Mouse (Mus musculus) natural killer cell, adult 2 months (primary cell): ENCODE data around the gene Grap.
A peak's percentile ranks its signal among the peaks of the same experiment; 100 is the strongest.

Source experiments
- DNase-seq, 2 experiments: peaks; one replicate each; pipeline ENCODE4 v3.0.0; 2022; ENCODE audit warnings: low spot score in 2 of 2

Grap gene

DNA sequence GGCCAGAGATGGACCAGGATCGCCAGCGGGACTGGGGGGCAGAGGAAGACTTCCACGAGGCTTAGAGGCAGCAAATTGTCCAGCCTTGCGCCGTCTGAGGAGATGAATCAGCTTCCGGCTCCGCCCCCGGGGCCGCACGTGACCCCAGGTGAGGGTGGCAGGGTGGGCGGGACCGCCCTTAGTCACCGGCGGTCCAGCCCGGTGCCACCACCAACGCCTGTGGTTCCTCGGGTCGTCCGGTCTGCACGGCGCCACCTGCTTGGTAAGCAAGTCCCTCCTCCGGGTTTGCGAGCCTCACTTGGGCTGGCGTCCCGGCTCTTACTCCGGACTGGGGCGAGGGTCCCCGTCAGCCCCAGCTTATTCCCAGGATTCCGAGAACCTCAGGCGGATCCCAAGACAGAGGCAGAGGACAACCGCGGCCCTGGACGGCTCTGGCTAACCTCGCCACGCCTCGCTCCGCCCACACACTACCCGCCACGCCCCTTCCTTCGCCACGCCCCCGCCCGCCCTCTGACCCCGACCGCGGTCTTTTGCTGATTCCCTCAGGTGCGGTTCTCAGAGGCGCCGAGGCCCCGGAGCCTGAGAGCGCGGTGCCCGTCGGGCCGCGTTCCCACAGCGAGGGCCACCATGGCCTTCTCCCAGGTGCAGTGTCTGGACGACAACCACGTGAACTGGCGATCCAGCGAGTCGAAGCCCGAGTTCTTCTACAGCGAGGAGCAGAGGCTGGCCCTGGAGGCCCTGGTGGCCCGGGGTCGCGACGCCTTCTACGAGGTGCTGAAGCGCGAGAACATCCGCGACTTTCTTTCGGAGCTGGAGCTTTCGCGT, 31.1 kb downstream of the Grap start, which contains the start of gene Fam83g:
Gene Fam83g, plus strand, starts transcription at position 185 of the 825 bp plus-strand sequence.
- peak; percentile 82 to 87 for DNase-seq

DNA sequence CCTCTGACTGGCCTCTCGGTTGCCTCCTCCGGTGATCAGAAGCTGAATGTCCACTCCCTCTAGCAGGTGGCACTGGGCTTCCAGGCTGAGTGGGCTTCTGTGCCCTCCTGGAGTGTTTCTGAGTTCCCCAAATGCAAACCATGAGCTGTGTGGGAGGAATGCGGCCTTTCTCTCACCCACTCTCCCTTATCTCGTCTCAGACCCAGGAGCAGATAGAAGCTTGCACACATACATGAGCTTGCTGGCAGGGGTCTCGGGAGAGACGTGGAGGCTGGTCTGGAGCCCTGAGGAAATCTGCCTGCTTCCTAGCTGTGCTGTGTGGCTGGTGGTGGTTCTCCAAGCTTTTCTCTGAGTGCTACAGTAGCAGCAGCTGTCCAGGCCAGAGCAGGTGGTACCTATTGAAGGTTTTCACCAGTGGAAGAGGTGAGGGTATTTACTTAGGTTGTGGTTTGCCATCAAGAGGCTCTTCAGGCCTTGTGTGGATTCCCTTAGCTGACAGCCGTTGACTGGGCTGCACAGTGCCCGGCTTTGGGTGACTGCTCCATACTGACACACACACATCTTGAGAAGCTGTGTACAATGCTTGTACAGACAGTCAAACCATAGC, 32.2 kb downstream of the Grap start:
- no peak for DNase-seq

- DNase-seq: no peak
Observed at GRCm38 (mm10) chr11:61686141-61686540, 33.1 kb downstream of the Grap start.

GRCm38 (mm10) chr11:61686906-61687453, 33.9 kb downstream of the Grap start:
- no peak for DNase-seq

DNA sequence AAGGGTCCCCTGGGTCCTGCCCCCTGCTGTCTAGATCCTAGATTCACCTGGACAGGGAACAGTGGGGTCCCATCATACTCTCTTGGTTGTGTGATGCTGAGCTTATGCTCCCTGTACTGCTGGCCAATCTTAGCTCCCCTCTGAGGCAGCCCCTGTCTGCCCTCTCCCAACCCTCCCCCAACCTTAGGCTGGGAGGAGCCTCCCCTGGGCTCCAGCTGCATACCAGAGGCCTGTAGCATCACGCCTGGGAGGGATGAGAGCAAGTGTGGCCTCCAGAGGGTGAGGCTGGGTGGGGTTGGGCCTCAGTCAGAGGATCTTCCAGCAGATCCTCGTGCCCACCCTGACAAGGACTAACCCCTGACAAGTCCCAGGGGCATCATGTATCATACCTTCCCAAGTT, 34.5 kb downstream of the Grap start:
- no peak for DNase-seq

DNA sequence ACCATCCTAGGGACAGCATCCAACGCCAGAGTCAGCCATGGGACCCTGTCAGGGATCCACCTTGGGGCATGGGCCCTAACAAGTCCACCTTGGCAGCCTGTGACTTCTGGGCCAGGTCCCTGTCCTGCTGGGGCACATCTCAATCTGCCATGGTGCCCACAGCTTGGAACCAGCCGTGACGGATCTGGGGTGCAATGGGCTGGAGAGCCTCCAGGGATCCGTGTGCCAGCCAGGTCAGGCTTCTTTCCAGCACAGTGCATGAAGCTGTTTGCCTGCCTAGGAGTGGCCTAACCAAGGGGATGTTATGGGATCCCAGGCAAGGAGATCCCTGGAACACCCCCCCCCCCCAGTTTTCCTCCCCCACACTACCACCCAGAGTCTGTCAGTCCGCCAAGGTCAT, 39.9 kb downstream of the Grap start:
- no peak for DNase-seq

- DNase-seq: no peak
Observed at GRCm38 (mm10) chr11:61698852-61699251, 45.8 kb downstream of the Grap start.

GRCm38 (mm10) chr11:61699460-61699859, 46.4 kb downstream of the Grap start:
- no peak for DNase-seq

- no peak for DNase-seq
Observed at GRCm38 (mm10) chr11:61699933-61700332, 46.9 kb downstream of the Grap start.

DNA sequence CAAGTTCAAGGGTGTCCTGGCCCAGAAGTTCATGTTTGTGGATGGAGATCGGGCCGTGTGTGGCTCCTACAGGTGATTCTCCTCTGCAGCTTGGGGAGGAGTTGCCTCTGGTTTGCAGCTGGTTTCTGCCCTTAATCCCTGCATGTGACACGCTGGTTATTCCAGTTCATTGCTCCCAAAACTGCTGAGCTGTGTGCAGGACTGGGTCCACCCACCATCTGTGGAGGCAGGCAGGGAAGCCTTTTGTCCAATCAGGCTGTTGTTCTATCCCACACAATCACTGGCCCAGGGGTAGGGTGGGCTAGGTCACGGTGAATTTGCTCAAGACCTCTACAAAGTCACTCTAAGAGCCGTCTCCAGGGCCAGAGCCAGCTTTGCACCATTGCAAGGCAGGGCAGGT, 48.6 kb downstream of the Grap start:
- DNase-seq: no peak

DNA sequence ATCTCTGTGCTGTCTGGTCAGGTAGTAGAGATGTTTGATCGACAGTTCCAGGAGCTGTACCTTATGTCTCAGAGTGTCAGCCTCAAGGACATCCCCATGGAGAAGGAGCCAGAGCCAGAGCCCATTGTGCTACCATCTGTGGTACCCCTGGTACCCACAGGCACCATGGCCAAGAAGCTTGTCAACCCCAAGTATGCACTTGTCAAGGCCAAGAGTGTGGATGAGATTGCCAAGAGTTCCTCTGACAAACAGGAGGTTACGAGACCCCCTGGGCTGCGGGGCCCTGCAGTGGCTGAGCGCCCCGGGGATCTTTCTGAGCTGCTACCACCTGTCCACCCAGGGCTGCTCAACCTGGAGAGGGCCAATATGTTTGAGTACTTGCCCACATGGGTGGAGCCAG, 49.4 kb downstream of the Grap start:
- no peak for DNase-seq

- DNase-seq: no peak
Observed at GRCm38 (mm10) chr11:61705581-61705980, 52.5 kb downstream of the Grap start.

- DNase-seq: no peak
Observed at GRCm38 (mm10) chr11:61706232-61706631, 53.2 kb downstream of the Grap start.

DNA sequence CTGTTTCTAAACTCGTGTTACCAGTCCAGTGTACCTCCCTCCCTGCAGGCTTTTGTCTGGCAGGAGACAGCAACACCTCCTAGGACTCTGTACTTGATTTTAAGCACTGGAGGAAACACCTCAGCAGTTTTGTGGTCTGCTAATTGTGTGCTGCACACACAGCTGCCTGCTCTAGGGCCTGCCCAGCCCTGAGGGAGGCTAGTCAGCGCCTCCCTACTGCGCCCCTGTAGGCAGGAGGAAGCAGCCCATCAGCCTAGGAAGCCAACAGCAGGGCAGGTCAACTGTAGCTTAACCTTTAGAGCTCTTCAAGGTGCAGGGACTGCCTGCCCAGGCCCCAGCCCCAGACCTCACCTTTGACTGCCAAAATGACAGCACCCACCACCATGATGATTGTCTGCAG, 55.9 kb downstream of the Grap start:
- no peak for DNase-seq

- DNase-seq: peak in 1 of 2 experiments; percentile 13
Observed at GRCm38 (mm10) chr11:61713157-61713855, 60.2 kb downstream of the Grap start.

- DNase-seq: peak; percentile 64 to 77
Observed at GRCm38 (mm10) chr11:61714346-61715117, 61.5 kb downstream of the Grap start.

GRCm38 (mm10) chr11:61715130-61715529, 62.1 kb downstream of the Grap start:
- no peak for DNase-seq

DNA sequence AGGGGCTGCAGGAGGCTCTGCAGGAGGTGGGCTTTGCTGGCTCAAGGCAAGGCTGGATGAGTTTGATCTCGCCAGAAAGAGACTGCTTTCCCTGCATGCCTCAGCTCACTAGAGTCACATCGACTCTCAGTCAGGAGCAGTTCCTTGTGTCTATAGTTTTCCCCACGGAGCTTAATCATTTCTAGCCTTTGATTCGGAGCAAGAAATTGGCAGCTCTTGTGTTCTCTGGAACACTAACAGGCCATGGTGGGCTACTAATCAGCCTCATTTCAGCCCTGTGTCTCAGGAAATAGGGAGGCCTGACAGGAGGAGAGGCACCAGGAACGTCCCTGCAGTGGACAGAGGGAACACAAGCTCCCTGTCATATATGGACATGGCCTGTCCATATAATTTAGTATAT, 64.9 kb downstream of the Grap start:
- no peak for DNase-seq

- no peak for DNase-seq
Observed at GRCm38 (mm10) chr11:61719387-61719786, 66.3 kb downstream of the Grap start.

DNA sequence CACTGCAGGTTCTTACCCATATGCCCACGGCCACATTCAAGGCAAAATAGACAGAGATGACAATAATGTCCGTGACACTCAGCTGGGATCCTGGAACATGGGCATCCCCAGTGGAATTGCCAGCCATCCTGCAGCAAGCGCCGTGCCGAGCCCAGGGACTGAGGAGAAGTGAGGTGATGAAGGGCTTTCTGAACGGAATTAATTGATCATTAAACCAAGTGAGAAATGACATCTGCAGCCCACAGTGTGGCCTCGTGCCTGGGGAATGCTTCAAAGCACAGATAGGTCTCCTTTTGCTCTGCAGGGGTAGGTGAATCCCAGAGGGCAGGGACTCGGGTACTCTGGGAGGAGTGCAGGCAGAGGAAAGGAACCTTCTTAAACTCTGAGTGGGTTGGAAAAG, 66.8 kb downstream of the Grap start:
- DNase-seq: no peak

DNA sequence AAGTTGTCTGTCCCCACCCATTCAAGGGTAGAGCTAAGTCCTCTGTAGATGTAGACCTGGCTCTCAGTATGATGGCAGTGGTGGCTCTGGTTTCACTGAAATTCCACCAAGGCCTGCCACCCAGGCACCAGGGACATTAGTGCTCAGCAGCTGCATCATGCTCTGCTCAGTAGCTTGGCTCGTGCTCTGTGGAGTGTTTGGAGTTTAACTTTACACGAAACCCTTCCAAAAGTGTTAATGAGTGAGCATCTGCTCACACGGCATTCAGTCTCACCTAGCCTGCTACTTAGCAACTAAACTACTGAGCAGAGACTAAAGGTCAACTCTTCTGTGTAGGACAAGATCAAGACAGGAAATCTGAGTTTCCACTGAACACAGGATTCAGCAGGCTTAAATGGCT, 67.6 kb downstream of the Grap start, which contains the start of gene Slc5a10:
Gene Slc5a10, minus strand, starts transcription at position 191 of the 400 bp plus-strand sequence.
- no peak for DNase-seq

- DNase-seq: no peak
Observed at GRCm38 (mm10) chr11:61722077-61722476, 69.0 kb downstream of the Grap start.
